Comparison of ENCODE assay signal across 8 mouse cellular contexts in the genomic region with DNA sequence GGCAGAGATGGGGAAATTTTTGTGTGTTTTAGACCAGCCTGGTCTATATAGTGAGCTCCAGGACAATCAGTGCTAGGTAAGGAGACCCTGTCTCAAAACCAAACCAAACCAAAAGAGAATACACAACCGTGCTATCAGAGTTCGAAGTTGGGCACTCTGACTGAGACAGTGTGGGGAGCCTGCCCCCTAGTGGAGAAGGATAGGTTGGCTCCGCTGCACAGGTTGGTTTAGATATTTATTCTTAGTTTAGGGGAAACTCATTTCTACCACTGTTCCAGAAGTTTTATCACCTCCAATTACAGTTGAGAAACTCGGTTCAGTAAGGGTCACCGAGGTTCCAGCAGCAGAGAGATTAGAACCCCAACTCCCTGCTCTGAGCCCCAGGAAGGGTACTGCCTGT. TPM values are rescaled to one million over a fixed set of nuclear protein-coding genes. Genes with fewer than 3 reads are reported as not detected.
DNase-seq lines count a peak whose midpoint lies in the region; ATAC-seq lines count a peak whose summit lies in the region.

No protein-coding gene starts in this region.

- no peak overlapping the region for H3K4me2 ChIP-seq in forebrain, embryonic 12.5 days
- no peak overlapping the region; the same call in 1 of the 2 replicates for H3K4me2 ChIP-seq in hindbrain, embryonic 16.5 days (ENCODE audit: low read length)

- H3K9me3 ChIP-seq in forebrain, embryonic 12.5 days = no peaks in the 10 kb centered on the region
- no peaks in the 10 kb centered on the region for H3K9me3 ChIP-seq in hindbrain, embryonic 16.5 days (ENCODE audit: control insufficient read depth, low read length)

- ATAC-seq in forebrain, embryonic 12.5 days (ENCODE audit: low FRiP score) = 0 out of 2 replicates have a peak, but pooled peaks have one; percentile 47
- ATAC-seq in hindbrain, embryonic 16.5 days = peak; percentile 67

- H3K9ac ChIP-seq in forebrain, embryonic 12.5 days = no peak overlapping the region
- no peak overlapping the region for H3K9ac ChIP-seq in hindbrain, embryonic 16.5 days (ENCODE audit: low read depth, low read length)

- no peaks in the 10 kb centered on the region for H3K36me3 ChIP-seq in forebrain, embryonic 12.5 days (replicated peaks)
- no peaks in the 10 kb centered on the region for H3K36me3 ChIP-seq in hindbrain, embryonic 16.5 days (ENCODE audit: control insufficient read depth, insufficient read depth, low read length)

- WGBS in forebrain, embryonic 12.5 days = 10% methylated on average over 5 of the region's 5 CpGs
- 14% methylated on average over 5 of the region's 5 CpGs for WGBS in hindbrain, embryonic 16.5 days

- peaks cover 5% of the 10 kb centered on the region; the same call in 1 of the 2 replicates for H3K4me1 ChIP-seq in forebrain, embryonic 12.5 days
- H3K4me1 ChIP-seq in hindbrain, embryonic 16.5 days (ENCODE audit: control insufficient read depth, insufficient read depth, low read depth, low read length) = no peaks in the 10 kb centered on the region

- no peaks in the 10 kb centered on the region for H3K27me3 ChIP-seq in forebrain, embryonic 12.5 days
- H3K27me3 ChIP-seq in hindbrain, embryonic 16.5 days (replicated peaks; ENCODE audit: control insufficient read depth, insufficient read depth, low read length) = no peaks in the 10 kb centered on the region

- H3K27ac ChIP-seq in forebrain, embryonic 12.5 days = no peak overlapping the region
- H3K27ac ChIP-seq in hindbrain, embryonic 16.5 days (ENCODE audit: low read depth, low read length) = no peak overlapping the region

- intact Hi-C loops in left cerebral cortex, postnatal 10 days (cut with DNase I) = loop anchor here (5.0 to 10.0 kb wide), 3 partner anchors 178 to 351 kb away; no protein-coding TSS in a partner anchor

- no peak overlapping the region for H3K4me3 ChIP-seq in forebrain, embryonic 12.5 days (replicated peaks)
- no peak overlapping the region for H3K4me3 ChIP-seq in hindbrain, embryonic 16.5 days (ENCODE audit: low read length)

- DNase-seq in gastrocnemius, adult 18-20 months (ENCODE audit: low spot score) = peak; percentile 61
- DNase-seq in gastrocnemius, postnatal 25 days = no peak
- DNase-seq in c-Kit-negative CD71-positive TER-119-positive erythroid progenitor cells, embryonic 14.5 days (ENCODE audit: low read depth, low spot score) = peak; percentile 16
- peak; percentile 40 to 64 for DNase-seq in left cerebral cortex, postnatal 10 days (ENCODE audit: extremely low spot score in 1 of 2, low spot score in 2 of 2)
- peak; percentile 72 for DNase-seq in mesoderm, embryonic 11.5 days (ENCODE audit: low read depth, low spot score)
- peak; percentile 29 for DNase-seq in spleen, adult 12 weeks (ENCODE audit: low spot score)

RNA-seq across cellular contexts. Expression of a gene that starts 11.9 kb away (rescaled TPM):
- not detected for total RNA-seq in gastrocnemius, adult 18-20 months (2021)
- not detected for total RNA-seq in gastrocnemius, postnatal 25 days (2021)
- not detected in 2 replicates for polyA plus RNA-seq in forebrain, embryonic 12.5 days (2016; fragmentation: Nextera tagmentation; extraction: Ambion mirVana)
- 0.10 and 0.30 TPM in 2 replicates for polyA plus RNA-seq in hindbrain, embryonic 16.5 days (2015; fragmentation: Nextera tagmentation; extraction: Ambion mirVana)
- total RNA-seq in left cerebral cortex, postnatal 10 days (2021) = under 1 TPM; 0.11 to 0.28 TPM

RNA-seq across cellular contexts. Expression of a gene that starts 52.0 kb away (rescaled TPM):
- total RNA-seq in gastrocnemius, adult 18-20 months (2021) = 10 to 100 TPM; 69.4 to 71.6 TPM
- total RNA-seq in gastrocnemius, postnatal 25 days (2021) = 10 to 100 TPM; 74.5 to 79.1 TPM
- polyA plus RNA-seq in forebrain, embryonic 12.5 days (2016; fragmentation: Nextera tagmentation; extraction: Ambion mirVana) = 379 and 381 TPM in 2 replicates
- polyA plus RNA-seq in hindbrain, embryonic 16.5 days (2015; fragmentation: Nextera tagmentation; extraction: Ambion mirVana) = 283 and 334 TPM in 2 replicates
- 100 to 1,000 TPM; 198 to 208 TPM for total RNA-seq in left cerebral cortex, postnatal 10 days (2021)
